Mouse (Mus musculus) forebrain, embryonic 15.5 days (tissue): ENCODE results near the gene Emg1. TPM values are rescaled to one million over a fixed set of nuclear protein-coding genes. Genes with fewer than 3 reads are reported as not detected.
A peak's percentile ranks its signal among the peaks of the same experiment; 100 is the strongest.

Experiments used
- ATAC-seq: fragments of 200-750 bp; cut with Nextera tagmentation; replicated peaks from 2 replicates; pipeline ENCODE4 v1.8.0; 2017; ENCODE audit warnings: mild to moderate bottlenecking, moderate TSS enrichment, moderate library complexity
- H3K27ac ChIP-seq: fragments of 300-500 bp; sonication (generic); replicated peaks from 2 replicates; pipeline ENCODE4 v1.5.1; 2015; ENCODE audit warnings: mild to moderate bottlenecking, inconsistent platforms
- H3K27me3 ChIP-seq: fragments of 300-500 bp; sonication (generic); 2 replicates; pipeline ENCODE4 v1.6.1; 2015; ENCODE audit warnings: inconsistent platforms
- H3K36me3 ChIP-seq: fragments of 300-500 bp; sonication (generic); 2 replicates; pipeline ENCODE4 v1.6.1; 2015; ENCODE audit warnings: mild to moderate bottlenecking, inconsistent platforms
- H3K4me1 ChIP-seq: fragments of 300-500 bp; sonication (generic); 2 replicates; pipeline ENCODE4 v1.6.1; 2015; ENCODE audit warnings: inconsistent platforms
- H3K4me2 ChIP-seq: fragments of 300-500 bp; sonication (generic); replicated peaks from 2 replicates; pipeline ENCODE4 v1.6.1; 2015; ENCODE audit warnings: mild to moderate bottlenecking, inconsistent platforms
- H3K4me3 ChIP-seq: fragments of 300-500 bp; sonication (generic); 2 replicates; pipeline ENCODE4 v1.5.1; 2015; ENCODE audit warnings: mild to moderate bottlenecking, inconsistent platforms
- H3K9ac ChIP-seq: fragments of 300-500 bp; sonication (generic); replicated peaks from 2 replicates; pipeline ENCODE4 v1.6.1; 2015; ENCODE audit warnings: mild to moderate bottlenecking, inconsistent platforms
- H3K9me3 ChIP-seq: fragments of 300-500 bp; sonication (generic); 2 replicates; pipeline ENCODE4 v1.6.1; 2016; ENCODE audit warnings: inconsistent platforms
- WGBS: fragments of 180-500 bp; shearing (Covaris S2); methylation state at CpG from one replicate; pipeline ENCODE4 v1.1.7; 2015; ENCODE audit warnings: mixed read lengths; 5-methylcytosine and 5-hydroxymethylcytosine counted together
- polyA plus RNA-seq: library from polyadenylated mRNA; unstranded; fragments of >200 nt; fragmentation: Nextera tagmentation; extraction: Ambion mirVana; gene quantifications from 2 replicates; pipeline ENCODE4 v1.2.1, GENCODE M21; 2015

Emg1 gene
- polyA plus RNA-seq, 1 experiment from 2014 or later = 153 TPM

DNA sequence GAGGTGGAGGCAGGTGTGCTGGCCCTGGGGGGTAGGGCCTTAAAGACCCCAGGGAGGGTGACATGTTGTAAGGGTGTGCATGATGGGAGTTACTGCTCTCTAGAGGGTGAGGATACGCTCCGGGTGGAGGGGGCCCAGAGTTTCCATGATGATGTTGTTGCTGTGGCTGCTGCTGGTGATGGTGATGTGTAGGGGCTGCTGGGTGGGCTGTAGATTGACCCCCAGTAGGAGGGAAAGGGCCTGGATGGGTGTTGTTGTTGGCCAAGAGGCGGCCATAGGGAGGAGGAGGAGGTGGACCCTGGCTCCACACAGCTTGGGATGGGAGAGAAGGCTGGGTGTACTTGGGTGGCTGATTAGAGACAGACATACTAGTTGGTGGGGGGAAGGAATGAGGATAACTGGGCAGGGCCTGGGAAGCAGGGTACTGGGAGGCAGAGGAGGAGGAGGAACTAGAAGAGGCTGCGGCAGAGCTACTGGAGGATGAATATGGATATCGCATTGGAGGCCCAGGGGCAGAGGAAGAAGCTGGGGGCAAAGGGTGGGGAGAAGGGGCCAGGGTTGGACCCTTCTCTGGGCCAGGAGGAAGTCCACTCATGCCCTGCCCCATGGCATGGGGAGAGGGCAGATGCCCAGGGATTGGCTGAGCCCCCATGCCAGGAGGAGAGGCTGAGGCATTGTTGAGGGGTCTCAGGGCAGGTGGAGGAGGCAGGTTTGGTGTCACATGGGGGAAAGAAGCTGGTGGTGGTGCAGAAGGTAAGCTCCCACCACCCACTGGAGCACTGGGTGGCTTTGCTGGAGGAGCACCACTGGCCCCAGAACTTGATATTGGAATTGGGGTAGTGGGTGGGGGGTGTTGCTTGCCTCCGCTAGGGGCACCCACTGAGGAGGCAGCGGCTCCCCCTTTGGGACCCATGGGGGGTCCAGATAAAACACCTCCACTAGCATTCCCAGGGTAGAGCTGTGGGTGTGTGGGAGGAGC is 35.0 kb upstream of the Emg1 start:
- Histone ChIP-seq H3K4me3 (peak overlapping the region; percentile 57; the same call in 1 of the 2 replicates), H3K9ac (no peak overlapping the region), H3K9me3 (no peaks in the 10 kb centered on the region), H3K4me2 (peak overlapping the region; percentile 97), H3K27me3 (no peaks in the 10 kb centered on the region), H3K4me1 (peaks cover 24% of the 10 kb centered on the region), H3K36me3 (peaks cover 40% of the 10 kb centered on the region), H3K27ac (peak overlapping the region; percentile 91)
- 89% methylated on average over 7 of the region's 7 CpGs for WGBS
- ATAC-seq = no peak; the same call in 1 of the 2 replicates

DNA sequence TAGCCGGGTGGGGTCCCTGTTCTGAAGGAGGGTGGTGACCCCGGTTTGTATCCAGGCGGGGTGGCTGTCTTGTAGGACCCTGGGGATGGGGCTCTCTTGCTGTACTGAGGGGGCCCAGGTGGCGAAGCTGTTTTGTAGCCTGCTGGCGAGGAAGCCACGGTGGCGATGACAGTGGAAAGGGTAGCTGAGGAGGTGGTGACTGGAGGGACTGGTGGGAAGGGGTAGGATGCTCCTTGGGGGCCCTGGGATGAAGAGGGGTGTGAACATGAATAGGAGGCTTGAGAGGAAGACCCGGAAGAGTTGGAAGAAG is 34.3 kb upstream of the Emg1 start:
- peaks cover 40% of the 10 kb centered on the region for H3K36me3 ChIP-seq

DNA sequence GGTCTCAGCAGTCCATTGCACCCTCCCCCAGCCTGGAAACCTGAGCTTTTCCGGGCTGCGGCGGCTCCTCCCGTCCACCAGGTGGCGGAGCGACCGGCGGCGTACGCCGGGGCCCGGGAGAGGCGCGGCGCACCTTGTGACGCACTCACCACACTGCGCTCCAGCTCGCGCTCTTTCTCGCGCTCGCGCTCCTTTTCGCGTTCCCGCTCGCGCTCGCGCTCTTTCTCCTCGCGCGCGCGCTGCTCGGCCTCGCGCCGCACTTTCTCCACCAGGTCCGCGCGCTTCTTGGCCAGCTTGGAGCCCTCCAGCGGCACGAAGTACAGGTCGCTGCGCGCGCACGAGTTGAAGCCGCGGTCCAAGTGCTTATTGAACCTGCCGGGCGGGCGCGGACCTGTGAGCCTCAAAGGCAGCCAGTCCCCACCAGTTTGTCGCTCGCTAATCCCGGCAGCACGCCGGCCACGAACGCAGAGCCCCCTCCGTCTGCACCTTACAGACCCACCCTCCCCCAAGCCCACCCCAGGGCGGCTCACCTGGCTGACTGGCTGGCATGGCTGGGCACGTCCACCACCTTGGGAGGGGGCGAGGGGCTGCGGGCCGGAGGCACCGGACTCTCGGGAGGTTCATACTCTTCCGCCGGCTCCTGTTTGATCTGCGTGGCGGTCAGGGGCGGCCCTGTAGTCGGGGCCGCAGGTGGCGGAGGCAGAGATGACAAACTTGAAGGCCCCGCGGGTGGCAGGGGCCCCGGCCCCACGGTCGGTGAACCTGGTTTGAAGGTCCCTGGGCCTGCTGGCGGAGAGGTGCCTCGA is 33.7 kb upstream of the Emg1 start:
- peak overlapping the region; percentile 85 for H3K9ac ChIP-seq
- H3K4me2 ChIP-seq = peak overlapping the region; percentile 97
- H3K4me1 ChIP-seq = peaks cover 29% of the 10 kb centered on the region
- no peaks in the 10 kb centered on the region for H3K9me3 ChIP-seq
- peak overlapping the region; percentile 57 for H3K4me3 ChIP-seq
- ATAC-seq = peak; percentile 84
- peak overlapping the region; percentile 91 for H3K27ac ChIP-seq
- under 1% methylated on average over 85 of the region's 85 CpGs for WGBS
- H3K27me3 ChIP-seq = no peaks in the 10 kb centered on the region
- H3K36me3 ChIP-seq = peaks cover 40% of the 10 kb centered on the region

More for the DNA sequence above, 34.3 kb upstream of the Emg1 start:
- peak overlapping the region; percentile 97 for H3K4me2 ChIP-seq
- H3K9ac ChIP-seq = peak overlapping the region; percentile 85
- peak overlapping the region; percentile 57 for H3K4me3 ChIP-seq
- peak overlapping the region; percentile 91 for H3K27ac ChIP-seq
- no peaks in the 10 kb centered on the region for H3K9me3 ChIP-seq
- H3K27me3 ChIP-seq = no peaks in the 10 kb centered on the region
- 18% methylated on average over 8 of the region's 8 CpGs for WGBS
- peaks cover 29% of the 10 kb centered on the region for H3K4me1 ChIP-seq
- ATAC-seq = peak; percentile 4; the same call in 1 of the 2 replicates

DNA sequence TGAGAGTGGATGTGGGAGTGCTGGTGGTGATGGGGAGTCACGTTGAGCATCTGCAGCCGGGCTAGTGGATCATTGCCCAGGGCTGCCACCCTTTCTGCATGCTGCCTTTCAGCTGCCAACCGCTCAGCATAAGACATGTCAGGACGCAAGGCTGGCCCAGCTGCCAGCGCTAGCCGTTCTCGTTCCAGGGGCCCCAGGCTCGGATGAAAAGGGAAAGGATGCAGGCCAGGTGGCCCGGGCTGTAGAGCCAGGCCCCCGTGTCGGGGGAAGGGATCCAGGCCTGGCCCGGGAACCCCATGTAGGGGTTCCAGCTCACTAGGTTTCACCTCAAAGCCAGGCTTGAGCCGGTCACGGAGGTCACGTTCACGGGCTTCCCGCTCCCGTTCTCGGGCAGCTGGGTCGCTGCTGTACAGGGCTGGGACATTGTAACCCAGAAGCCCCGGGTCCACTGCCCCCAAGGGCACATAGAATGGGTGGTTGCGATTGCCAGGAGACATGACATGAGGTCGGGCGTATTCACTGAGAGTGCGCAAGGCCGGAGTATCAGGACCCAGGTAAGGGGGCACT is 32.9 kb upstream of the Emg1 start:
- Histone ChIP-seq H3K9ac (peak overlapping the region; percentile 48), H3K27ac (peak overlapping the region; percentile 91), H3K9me3 (no peaks in the 10 kb centered on the region), H3K4me3 (peak overlapping the region; percentile 57), H3K4me2 (peak overlapping the region; percentile 97), H3K4me1 (peaks cover 32% of the 10 kb centered on the region), H3K36me3 (peaks cover 40% of the 10 kb centered on the region), H3K27me3 (no peaks in the 10 kb centered on the region)
- WGBS = 73% methylated on average over 26 of the region's 26 CpGs
- no peak for ATAC-seq

DNA sequence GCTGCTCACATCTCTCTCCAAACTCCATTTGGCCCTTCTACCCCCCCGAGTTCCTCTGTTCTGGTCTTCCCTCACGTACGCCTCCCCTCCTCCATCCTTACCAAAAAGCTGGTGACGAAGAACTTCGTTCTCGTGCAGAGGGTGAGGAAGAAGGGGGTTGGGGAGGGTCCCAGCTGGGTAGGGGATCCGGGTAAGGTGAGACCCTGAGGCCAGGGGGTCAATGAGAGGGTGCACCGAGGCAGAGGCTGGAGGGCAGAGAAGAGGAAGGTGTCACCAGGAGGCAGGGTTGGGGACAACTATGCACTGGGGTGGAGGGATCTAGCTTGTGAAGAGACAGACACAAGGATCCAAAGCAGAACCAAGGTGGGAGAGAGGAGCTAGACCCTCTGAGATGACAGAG is 31.7 kb upstream of the Emg1 start:
- H3K27me3 ChIP-seq = no peaks in the 10 kb centered on the region
- no peak overlapping the region for H3K27ac ChIP-seq
- peaks cover 42% of the 10 kb centered on the region for H3K4me1 ChIP-seq
- peaks cover 33% of the 10 kb centered on the region for H3K36me3 ChIP-seq
- H3K9me3 ChIP-seq = no peaks in the 10 kb centered on the region
- no peak overlapping the region for H3K9ac ChIP-seq
- ATAC-seq = no peak
- WGBS = 94% methylated on average over 8 of the region's 8 CpGs
- H3K4me3 ChIP-seq = no peak overlapping the region
- H3K4me2 ChIP-seq = no peak overlapping the region

DNA sequence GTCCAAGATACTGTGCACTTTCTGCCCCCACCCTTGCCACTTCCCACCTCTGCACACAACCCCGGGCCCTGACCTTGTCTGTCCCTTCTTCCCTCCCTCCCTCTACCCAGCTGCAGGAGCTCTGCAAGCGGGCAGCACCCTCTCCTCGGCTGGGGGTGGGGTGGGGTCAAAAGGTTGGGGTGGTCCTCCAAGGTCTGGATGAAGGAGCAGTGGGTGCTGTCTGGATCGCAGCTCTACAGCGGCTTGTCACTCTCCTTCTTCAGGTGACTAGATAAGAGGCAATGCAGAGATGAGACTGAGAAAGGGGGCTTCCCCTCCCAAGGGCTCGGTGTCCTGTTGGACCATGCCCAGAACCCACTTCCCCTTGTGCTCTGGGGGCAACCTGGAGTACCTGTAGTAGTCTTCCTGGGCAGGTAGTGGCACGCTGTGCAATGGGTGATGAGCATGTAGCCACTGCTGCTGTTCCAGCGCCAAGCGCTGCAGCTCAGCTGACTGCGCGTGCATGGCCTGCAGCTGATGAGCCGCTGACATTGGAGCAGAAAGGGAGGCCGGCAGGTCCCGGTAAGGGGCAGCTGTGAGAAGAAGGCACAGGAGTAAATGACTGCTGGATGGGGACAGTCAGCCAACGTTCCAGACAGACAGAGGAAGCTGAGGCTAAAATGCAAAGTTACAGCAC is 31.0 kb upstream of the Emg1 start:
- Histone ChIP-seq H3K36me3 (peaks cover 27% of the 10 kb centered on the region), H3K9me3 (no peaks in the 10 kb centered on the region), H3K4me3 (no peak overlapping the region), H3K9ac (no peak overlapping the region), H3K27ac (no peak overlapping the region), H3K4me2 (no peak overlapping the region), H3K4me1 (peaks cover 45% of the 10 kb centered on the region), H3K27me3 (no peaks in the 10 kb centered on the region)
- 89% methylated on average over 15 of the region's 15 CpGs for WGBS
- ATAC-seq = no peak

DNA sequence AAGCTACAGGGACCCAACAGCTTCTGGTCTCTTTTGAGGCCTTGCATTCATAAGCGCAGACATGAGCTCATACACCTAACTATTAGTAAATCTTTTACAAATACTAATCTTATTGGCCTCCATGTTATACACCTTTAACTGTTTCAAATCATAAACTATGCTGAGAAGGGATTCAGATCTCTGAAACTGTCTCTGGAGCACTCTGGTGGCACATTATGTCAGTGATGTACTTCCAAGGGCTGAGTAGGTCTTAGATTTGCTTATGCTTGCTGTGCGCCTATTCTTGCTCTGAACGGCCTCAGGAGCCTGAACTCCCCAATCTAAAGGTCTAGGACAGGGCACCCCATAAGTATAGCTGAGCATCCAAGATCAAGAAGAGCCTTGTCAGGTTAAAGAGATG is 29.9 kb upstream of the Emg1 start:
- no peaks in the 10 kb centered on the region for H3K27me3 ChIP-seq
- peaks cover 17% of the 10 kb centered on the region; the same call in 1 of the 2 replicates for H3K36me3 ChIP-seq
- H3K4me3 ChIP-seq = peak overlapping the region; percentile 60
- H3K4me1 ChIP-seq = peaks cover 44% of the 10 kb centered on the region
- WGBS = 73% methylated on average over 3 of the region's 3 CpGs
- ATAC-seq = no peak
- H3K9ac ChIP-seq = peak overlapping the region; percentile 90
- H3K27ac ChIP-seq = peak overlapping the region; percentile 98
- H3K9me3 ChIP-seq = no peaks in the 10 kb centered on the region
- H3K4me2 ChIP-seq = peak overlapping the region; percentile 73

DNA sequence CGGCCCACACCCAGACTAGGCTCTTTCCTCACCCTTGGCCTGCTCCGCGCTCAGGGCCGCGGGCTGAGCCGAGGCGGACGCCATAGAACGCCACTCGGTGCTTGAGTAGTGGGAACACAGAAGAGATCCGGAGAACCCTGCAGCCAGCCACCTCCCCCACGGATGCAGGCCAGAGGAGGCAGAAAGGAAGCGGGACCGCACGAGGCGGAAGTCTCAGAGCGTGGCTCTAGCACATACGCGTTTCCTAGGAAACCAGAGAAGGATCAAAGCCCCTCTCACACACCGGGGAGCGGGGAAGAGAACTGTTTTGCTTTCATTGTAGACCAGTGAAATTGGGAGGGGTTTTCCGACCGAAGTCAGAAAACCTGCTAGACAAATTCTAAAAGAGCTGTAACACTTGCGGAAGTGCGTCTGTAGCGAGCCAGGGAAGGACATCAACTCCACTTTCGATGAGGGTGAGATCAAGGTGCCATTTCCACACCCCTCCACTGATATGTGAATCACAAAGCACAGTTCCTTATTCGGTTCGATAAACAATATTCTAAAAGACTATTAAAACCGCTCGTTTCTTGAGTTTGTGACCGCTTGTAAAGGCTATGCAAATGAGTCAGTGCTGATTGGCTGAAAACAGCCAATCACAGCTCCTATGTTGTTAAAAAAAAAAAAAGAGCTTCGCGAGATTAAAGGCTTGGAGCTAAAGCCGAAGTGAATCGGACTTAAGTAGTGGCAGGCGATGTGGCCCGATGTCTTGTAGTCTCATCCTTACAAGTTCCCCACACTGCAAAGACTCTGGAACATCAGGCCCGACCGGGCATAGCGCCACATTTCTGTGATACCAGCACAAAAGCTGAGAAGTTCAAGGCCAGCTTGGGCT is 29.1 kb upstream of the Emg1 start, which contains the start of gene Grcc10:
Gene Grcc10 (minus strand): TSS at position 487 of the 874 bp plus-strand sequence.
- Histone ChIP-seq H3K4me3 (peak within 1 kb of the TSS; percentile 60), H3K27me3 (no peaks in the 10 kb centered on the region), H3K4me1 (peaks cover 36% of the 10 kb centered on the region), H3K4me2 (peak within 1 kb of the TSS; percentile 73), H3K9me3 (no peaks in the 10 kb centered on the region), H3K9ac (peak within 1 kb of the TSS; percentile 90), H3K36me3 (peaks cover 17% of the 10 kb centered on the region; the same call in 1 of the 2 replicates), H3K27ac (peak within 1 kb of the TSS; percentile 98)
- WGBS = under 1% methylated on average over 41 of the region's 41 CpGs
- peak; percentile 80 for ATAC-seq

DNA sequence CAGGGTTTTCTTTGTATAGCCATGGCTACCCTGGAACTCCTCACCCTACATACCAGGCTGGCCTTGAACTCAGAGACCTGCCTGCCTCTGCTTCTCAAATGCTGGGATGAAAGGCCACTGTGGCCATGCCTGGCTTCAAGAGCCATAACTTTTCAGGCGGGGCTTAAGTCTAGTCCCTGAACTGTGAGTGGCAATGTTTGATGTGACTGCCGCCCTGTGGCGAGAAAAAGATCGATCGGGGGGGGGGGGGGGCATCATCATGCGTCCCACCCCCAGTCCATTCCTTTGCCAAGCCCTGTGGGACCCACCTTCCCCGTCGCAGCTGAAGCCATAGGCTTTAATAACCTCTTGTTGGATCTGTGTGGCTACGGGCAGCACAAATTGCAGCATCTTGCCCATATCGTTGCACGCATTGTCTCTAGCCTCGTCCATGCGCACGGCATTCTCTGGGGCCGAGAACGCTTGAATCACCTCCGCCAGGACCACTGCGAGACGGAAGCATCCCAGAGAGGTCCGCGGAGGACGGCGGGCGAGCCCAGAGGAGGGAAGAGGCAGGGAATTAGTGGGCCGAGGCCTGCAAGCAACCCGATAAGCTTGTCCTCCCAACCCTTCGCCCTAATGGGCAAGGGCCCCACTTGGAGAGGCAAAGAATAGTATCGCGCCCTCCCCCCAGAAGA is 28.4 kb upstream of the Emg1 start:
- peak; percentile 24 for ATAC-seq
- WGBS = under 1% methylated on average over 29 of the region's 29 CpGs
- Histone ChIP-seq H3K27ac (peak overlapping the region; percentile 98), H3K4me1 (peaks cover 32% of the 10 kb centered on the region), H3K4me3 (peak overlapping the region; percentile 60), H3K36me3 (peaks cover 17% of the 10 kb centered on the region; the same call in 1 of the 2 replicates), H3K9me3 (no peaks in the 10 kb centered on the region), H3K4me2 (peak overlapping the region; percentile 73), H3K27me3 (no peaks in the 10 kb centered on the region), H3K9ac (peak overlapping the region; percentile 90)

DNA sequence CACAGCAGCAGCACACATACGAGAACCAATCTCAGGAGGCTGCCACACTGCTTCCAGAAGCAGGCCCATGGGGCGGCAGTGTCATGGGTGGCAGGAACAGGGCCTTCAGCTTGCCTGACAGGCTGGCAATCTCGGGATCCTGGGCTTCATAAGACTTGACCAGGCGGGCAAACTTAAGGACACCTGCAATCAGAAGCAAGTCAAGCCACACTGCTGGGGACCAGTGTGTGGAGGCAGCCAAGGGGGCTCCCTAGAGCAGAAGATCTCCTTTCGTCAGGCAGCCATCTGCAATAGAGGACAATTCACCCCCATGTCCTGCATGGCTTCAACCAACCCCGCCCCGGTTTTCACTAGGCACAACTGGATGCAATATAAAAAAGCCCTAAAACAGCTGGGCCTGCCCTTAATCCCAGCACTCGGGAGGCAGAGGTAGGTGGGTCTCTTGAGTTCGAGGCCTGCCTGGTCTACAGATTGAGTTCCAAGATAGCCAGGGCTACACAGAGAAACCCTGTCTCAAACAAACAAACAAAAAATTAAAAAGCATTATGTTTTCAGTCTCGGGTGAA is 27.3 kb upstream of the Emg1 start:
- 88% methylated on average over 10 of the region's 10 CpGs for WGBS
- no peak overlapping the region for H3K4me3 ChIP-seq
- no peaks in the 10 kb centered on the region for H3K27me3 ChIP-seq
- peak overlapping the region; percentile 73 for H3K4me2 ChIP-seq
- ATAC-seq = no peak
- peaks cover 12% of the 10 kb centered on the region; the same call in 1 of the 2 replicates for H3K36me3 ChIP-seq
- H3K9me3 ChIP-seq = no peaks in the 10 kb centered on the region
- H3K4me1 ChIP-seq = peaks cover 27% of the 10 kb centered on the region
- H3K27ac ChIP-seq = peak overlapping the region; percentile 98
- 0 out of 2 replicates have a peak overlapping the region, but pooled peaks have one; percentile 90 for H3K9ac ChIP-seq
